Mouse (Mus musculus): Measurements from ENCODE around the gene Tmc6.

- no peak for TF ChIP-seq CTCF (IDR thresholded peaks at IDR 0.05; ENCODE audit: low read depth, low read length)
- TF ChIP-seq POLR2A (IDR thresholded peaks at IDR 0.05; ENCODE audit: borderline replicate concordance, low read depth, low read length): no peak
Observed at GRCm38 (mm10) chr11:117780199-117780515, 1.8 kb downstream of the Tmc6 start.
